Mouse (Mus musculus): Measurements from ENCODE around the gene Abcg4.
"Not testable (repeated sequence)": the region's sequence is repeated elsewhere in the genome, so short reads cannot be mapped to it uniquely, and the experiment has no call there.

The Abcg4 gene

DNA sequence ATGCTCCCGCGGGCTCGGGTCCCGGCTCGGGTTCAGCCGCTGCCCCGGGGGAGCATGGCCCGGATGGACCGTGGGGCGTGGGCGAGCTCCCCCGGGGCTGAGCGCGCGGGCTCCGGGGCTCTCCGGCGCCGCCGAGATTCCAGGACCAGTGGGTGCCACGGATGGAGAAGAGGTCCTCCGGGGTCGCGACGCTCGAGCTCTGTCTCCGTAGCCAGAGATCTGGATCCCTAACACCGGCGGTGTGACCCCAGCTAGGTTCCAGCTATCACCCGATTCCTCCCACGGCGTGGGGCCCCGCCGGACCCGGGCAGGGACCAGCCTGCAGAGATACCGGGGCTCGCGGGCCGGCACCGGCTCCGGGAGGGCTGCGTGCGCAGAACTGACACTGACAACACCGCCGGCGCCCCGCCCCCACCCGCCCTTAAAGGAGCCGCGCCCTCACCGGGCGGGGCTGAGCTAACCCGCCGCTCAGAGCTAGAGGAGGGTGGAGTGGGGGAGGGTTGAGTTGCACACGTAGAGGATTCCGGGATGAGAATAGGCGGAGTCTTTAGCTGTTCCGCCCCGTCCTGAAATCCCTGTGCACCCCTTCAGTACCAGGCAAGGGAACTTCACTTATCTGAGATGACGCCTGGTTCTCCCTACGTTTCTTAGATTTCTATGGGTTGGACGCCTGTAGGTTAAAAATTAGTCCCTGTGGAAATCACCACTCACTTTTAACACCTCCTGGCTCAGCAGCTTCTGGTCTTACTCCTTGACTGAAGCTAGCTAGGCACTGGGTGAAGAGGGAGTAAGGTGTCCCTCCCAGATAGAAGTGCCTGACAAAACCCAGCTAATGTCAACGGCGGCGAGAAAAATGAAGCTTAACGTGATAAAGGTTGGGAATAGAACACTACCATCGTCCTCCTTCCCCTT lies 31.7 kb upstream of the Abcg4 start, which contains the start of gene C2cd2l:
Gene C2cd2l, minus strand, starts transcription at position 399 of the 912 bp plus-strand sequence.
- peak; percentile 93 for DNase-seq (ENCODE audit: extremely low spot score)

DNA sequence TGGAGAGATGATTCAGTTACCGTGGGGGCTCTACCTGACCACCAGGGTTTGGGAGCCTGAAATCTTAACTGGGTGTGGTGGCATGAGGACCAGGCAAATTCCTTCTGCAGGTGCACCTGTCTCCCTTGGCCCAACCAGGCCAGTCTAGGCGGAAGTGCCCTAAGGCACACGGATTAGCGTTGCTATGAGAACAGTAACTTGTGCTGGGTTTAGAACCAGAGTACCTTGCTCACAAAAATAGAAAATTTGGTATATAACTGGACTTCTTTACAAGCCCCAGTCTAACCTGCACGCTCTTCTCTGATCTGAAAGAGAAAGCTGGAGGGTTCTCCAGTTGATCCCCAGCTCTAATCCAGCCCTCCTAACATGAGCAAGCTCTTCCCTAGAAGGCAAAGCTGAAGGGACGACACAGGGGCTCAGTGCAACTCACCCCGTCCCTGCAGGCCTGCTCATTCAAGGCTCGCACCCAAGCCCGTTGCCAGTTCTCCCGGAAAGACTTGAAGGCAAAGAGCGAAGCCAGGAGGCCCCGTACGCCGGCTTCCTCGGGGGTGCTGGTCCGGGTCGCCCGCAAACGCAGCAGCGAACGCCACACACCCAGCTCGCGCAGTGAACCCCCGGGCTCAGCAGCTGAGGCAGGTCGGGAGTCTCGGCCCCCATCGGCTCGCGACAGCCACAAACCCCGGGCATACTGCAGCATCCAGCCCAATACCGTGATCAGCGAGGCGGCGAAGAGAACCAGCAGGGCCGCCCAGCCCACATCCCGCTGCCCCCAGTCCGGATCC lies 30.9 kb upstream of the Abcg4 start:
- peak; percentile 42 for DNase-seq (ENCODE audit: extremely low spot score)

DNA sequence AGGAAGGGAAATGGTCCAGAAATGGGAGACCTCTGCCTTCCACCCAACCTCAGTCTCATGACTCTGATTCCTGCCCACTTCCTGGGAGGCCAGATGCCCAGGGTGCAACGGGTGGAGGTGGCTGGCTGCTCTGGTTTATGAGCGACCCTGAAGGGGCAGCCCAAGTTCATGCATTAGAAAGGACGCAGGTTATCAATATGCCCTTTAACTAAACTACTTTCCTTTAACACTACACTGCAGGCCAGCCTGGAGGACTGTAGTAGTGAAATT lies 30.3 kb upstream of the Abcg4 start:
- DNase-seq (ENCODE audit: extremely low spot score): no peak

DNA sequence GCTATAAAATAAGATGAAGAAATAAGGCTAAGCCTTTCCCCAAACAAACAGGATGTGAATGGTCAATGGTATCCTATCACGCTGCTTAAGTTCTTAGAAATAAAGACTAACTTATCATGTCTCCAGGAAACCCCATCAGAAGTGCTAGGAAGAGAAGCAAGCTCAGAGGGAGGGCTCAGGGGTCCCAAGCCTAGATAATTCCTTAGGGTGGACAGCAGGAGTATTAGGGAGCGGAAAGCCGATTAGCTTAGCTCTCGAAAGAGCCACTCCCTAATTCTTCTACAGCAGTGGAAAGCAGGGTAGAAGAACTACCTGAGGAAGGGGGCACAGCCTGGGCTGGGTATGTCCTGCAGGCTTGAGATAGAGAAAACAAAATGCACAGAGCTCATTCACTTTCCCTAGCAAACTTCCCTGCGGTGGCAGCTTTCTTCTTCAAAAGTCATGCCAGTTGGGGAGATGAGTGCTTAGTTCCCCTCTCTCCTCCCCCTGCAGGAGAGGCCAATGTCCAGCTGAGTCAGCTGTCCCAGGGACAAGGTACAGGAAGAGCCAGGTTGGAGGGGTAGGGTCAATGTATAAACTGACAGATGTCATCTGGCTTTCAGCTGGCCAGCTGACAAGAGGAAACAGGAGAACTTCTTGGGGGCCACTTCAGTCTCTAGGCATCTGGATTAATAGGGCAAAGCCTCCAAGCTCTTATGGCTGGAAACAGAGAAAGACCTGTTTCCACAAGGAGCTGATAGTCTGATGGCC lies 29.8 kb upstream of the Abcg4 start:
- DNase-seq (ENCODE audit: extremely low spot score): no peak

DNA sequence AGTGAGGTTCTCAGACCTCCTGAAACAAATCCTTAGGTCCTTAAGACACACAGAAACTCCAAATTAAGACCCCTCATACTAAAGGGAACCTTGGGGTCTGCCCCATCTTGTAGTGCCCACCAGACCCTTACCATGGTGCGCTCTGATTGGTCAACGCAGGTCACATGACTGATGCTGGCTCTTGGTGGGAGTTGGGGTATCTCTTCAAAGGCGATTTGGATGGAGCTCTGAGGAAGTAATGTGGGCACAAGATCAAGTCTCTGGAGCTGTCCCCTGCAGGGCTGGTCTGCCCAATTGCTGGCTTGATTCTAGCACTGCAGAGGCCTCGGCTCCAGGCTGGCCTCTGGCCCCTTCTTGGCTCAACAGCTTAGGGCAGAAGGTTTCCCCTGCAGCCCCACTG lies 29.0 kb upstream of the Abcg4 start:
- no peak for DNase-seq (ENCODE audit: extremely low spot score)

DNA sequence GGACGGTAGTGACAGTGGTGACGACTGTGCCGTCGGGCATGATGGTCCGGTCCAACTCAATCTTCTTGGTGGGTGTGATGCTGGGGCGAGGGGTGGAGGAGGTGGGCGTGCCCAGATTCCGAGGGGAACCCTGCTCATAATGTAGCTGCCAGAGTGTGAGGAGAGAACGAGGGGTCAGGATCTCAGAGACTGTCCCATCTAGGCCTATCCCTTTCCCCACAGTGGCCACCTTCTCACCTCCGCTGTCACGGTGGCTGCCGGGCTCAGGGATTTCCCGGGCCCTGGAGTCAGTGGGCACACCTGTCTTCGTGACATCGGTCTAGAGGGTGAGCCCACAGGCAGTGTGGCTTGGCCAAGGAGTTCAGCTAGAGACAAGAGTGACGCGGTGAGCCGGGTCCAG lies 26.5 kb upstream of the Abcg4 start:
- no peak for DNase-seq (ENCODE audit: extremely low spot score)

DNA sequence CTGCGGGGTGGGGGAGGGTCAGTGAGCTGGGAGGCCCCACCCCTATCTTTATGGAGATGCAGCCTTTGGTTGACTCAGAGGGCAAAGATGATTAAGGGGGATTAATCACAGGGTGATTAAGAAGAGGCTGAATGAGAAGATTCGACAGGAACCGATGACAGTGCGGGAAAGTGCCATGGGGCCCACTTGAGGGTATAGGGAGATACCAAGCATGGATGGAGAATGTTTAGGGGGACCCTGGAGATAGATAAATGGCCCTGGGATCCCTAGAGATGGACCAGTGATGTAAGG lies 25.8 kb upstream of the Abcg4 start:
- no peak for DNase-seq (ENCODE audit: extremely low spot score)

DNA sequence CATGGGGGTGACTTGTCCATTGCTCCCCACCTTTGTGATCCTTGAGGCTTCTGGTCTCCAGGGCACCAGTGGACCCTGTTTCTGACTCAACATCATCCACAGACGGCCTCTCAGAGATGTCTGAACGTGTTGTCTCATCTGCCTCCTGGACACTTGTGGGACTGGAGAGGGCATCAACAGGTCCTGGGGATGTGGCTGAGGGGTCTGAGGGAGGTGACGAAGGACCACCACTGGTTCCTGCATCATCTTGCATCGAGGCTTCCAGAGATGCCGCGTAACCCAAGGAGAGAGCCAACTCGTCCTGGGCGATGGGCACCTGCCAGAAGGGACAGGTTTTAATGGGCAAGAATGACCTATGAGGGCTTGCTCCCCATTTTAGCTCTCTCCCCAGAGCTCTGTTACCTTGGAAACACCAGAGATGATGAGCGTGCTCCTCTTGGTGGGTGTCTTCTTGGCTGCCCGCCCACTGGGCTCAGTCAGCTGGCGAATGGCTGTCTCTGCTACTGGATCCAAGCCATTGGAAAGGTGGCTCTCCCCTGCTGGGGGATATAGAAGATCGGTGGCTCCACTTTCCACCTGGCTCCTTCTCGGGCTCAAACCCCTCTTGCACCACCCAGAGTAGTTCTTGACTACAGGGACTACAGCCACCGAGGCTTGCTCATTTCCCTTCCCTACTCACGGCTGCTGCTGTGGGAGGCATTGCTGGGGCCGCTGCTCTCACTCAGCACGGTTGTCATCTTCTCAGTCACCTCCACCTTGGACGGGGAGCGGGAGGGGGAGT lies 25.3 kb upstream of the Abcg4 start:
- DNase-seq (ENCODE audit: extremely low spot score): no peak

DNA sequence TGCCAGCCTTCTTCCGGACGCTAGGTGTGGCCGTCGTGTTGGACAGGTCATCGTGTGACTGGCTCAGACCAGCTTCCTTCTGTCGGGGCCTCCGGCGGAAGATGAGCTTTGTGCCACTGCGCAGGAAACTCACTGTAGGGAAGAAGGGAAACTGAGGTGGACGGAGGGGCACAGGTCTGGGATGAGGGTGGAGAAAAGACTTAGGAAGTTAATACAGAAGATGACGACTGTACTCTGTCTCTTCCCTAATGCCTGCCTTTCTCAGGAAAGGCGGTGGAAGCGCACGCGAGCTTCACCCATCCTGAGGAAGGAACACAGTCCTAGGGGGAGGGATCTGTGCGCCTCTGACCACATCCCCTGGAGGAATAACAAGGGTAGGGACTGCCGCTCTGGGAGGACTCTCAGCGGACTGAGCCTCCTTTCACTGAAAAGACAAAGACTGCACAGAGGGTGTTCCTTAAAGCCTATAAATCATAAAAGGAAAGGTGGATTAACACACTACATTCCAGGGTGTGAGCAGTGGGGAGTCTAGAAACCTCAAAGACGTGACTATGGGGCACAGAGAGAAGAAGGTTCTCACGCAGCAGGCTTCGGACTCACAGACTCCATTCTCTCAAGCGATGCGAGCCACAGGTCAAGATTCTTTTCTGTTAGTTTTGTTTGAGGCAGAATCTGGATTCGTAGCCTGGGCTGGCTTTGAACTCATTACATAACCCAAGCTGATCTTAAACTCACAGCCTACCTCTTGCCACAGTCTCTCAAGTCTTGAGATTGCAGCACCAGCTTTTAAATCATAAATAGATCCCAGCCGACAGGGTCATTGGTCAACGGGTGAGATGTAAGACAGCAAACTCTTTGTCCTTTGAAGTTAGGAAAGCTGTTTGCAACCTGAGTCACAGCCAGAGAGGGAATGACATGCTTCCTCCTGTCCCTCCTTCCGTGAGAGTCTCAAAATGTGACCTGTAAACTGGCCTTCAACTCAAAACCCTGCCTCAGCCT lies 23.0 kb upstream of the Abcg4 start:
- peak; percentile 46 for DNase-seq (ENCODE audit: extremely low spot score)

DNA sequence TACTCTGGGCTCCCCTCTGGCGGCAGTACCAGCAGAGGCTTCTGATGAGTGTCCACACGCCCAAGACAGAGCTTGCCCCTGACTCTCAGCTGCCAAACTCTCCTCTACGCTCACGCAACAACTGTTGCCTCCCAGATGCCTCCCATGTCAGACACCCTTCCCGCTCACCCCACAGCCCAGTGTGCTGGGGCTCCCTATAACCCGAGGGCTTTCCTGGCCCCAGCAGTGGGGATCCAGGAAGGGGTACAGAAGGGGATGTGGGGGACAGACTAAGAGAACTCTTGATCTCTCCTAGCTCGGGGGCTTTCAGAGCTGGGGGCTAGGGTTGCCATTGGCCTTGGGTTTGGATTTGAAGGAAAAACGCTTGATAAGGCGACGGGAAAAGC lies 22.3 kb upstream of the Abcg4 start:
- no peak for DNase-seq (ENCODE audit: extremely low spot score)

DNA sequence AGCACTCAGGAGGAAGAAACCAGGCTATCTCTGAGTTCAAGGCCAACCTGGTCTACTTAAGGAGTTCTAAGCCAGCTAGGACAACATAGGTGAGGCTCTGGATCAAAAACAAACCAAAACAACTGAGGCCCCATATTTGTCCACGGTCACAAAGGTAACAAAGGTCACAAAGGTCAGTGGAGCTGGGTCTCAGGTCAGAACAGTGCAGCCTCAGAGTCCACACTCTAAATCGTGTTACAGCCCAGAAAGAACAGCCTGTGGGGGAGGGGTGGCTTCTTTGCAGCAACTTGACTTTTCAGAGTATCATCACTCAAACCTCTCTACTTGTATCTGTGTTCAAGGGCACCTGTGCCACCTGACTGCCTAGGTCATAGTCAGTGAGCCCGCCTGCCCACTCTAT lies 21.3 kb upstream of the Abcg4 start:
- no peak for DNase-seq (ENCODE audit: extremely low spot score)

DNA sequence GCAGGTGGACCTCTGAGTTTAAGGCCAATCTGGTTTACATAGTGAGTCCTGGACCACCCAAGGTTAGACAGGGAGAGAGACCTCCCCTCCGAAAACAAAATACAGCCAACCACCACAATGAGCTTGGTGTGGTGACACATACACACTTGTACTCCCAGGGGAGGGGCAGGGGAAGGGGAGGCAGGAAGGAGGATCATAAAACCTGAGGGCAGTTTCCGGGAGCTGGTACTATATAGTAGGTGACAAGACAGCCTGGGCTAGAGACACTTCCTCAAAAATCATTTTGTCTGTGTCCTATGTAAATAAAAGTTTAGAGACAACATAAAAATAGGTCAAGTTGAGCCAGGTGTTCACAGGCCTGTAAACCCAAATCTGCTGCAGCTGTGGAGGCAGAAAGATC lies 18.8 kb upstream of the Abcg4 start:
- DNase-seq (ENCODE audit: extremely low spot score): no peak

DNA sequence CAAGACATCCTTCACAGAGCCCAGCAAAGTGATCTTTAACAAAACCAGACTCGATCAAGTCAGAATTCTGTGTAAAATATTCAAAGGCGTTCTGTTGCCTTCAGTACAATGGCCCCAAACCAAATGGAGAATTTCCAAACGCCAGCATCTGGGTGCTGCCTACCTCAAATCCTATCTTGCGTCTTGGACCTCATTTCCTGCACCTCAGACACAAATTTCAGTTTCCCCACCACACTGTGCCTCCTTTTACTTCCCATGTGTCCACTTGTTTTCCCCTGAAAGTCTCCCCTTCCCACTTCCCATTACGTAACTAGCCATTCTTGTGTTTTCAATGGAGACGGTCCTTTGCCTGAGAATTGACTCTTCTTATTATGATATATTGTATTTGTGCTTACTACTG lies 18.1 kb upstream of the Abcg4 start:
- DNase-seq (ENCODE audit: extremely low spot score): no peak

DNA sequence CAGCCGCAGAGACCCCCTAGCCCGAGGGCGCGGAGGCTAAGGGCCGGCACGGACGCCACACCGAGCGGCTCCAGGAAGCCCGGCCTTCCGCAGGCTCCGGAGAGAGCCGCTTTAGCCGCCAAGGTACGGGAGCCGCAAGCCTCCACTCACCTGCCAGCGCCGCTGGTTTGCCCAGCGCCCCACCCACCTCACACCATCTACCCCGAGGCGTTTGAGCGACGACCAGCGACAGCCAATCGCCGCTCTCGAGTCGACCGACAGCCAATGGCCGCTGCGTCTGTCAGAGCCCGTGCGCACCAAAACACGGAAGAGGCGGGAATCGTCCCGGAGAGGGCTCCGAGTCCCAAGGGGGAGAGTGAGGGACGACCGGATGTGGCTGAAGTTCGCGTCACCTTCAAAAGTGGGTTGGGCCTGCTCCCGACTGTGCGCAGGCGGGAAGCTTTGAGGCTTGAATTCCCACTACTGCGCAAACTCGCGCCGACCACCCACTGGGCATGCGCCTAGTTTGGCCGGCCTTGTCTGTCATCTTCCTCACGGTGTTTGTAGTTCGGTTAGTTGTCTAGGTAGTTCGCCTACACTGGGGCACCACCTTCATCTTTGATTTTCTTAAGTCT lies 17.2 kb upstream of the Abcg4 start, which contains the start of gene Hinfp:
Gene Hinfp, minus strand, starts transcription at position 206 of the 614 bp plus-strand sequence.
- DNase-seq (ENCODE audit: extremely low spot score): peak; percentile 99

DNA sequence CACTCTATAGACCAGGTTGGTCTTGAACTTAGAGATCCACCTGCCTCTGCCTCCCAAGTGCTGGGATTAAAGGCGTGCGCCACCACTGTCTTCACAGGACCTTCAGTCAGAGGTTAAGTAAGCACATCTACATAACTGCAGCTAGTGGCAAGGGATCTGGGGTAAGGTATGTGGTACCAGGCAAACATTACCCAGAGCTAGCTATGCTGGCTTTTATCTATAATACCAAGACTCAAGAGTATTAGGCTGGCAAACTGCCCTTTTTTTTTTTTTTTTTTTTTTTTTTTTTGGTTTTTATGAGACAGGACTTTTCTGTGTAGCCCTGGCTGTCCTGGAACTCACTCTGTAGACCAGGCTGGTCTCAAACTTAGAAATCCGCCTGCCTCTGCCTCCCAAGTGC lies 11.6 kb upstream of the Abcg4 start:
- not testable (repeated sequence) for DNase-seq (ENCODE audit: extremely low spot score)

DNA sequence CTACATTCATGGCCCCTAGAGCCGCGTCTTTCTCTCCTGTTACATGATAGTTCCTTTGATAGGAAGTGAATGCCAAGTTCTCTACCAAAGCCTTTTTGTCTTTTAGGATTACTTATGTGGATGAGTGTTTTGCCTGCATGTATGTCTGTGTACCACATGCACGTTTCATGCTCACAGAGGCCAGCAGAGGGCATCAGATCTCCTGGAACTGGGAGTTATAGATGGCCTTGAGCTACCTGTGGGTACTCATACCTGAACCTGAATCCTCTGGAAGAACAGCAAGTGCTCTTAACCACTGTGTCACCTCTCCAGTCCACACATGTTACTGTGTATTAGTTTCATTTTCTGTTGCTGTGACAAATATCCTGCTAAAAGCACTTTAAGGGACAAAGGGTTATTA lies 4.1 kb upstream of the Abcg4 start:
- no peak for DNase-seq (ENCODE audit: extremely low spot score)

DNA sequence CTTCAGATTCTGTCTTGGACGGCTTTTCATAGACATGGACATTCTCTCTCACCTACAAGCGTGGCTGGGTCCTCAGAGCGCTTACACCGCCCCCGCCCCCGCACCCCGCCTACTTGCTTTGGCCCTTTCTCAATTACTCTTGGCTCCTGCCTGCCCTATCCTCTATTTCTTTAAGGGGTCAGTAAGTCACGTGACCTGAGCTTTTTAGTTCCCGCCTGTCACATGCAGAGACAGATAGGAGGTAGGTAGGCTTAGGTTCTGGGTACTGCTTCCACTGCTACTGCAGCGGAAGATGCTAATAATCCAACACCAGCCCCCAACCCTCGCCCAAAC lies 510 bp upstream of the Abcg4 start:
- DNase-seq (ENCODE audit: extremely low spot score): no peak

DNA sequence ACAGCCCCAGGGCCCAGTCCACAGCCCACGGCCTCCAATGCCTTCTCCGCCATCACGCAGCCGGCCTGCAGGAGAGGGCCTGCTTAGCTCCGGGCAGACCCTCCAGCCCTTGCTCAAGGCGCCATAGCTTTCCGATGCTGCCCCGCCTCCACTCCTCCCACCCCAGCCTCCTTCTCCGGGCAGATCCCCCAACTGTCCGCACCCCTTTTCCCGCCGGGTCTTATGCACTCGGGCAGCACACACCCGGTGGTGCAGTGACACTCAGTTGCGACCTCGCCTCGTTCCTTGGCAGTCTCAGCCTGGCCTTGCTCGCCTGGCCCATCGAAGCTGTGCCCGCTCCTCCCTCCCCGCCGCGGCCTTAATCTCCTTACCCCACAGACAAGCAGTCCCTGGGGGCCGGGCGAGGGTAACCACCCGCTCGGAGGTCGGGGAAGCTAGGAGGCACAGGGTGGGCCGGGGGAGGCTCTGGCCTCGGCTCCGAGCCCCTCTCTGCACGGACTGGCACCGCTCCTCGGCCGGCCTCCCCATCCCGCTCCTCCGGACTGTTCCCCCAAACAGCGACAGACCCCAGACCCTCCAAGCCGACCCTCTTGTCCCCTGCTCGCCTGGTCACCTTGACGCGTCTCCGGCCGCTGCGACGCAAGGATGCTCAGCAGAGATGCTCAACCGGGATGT lies 877 bp downstream of the Abcg4 start:
- peak; percentile 61 for DNase-seq (ENCODE audit: extremely low spot score)

DNA sequence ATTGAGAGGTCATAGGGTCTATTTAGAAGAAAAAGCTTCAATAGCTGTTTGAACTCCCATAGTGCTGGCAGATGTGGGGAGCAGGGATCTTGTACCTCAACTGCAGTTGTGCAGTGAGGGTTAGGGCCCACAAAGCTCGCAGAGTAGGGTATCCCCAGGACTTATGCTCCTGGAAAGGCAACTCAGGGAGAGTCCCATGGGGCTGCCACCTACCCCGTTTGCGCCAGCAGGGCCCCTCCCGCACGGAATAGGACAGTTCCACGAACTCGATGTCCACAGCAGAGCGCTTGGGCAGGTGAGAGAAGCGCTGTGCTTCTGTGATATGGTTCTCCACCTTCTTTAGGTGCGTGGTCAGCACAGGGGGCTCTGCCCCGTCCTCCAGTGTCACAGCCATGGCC lies 1.4 kb downstream of the Abcg4 start:
- no peak for DNase-seq (ENCODE audit: extremely low spot score)
